Comparison of ENCODE assay signal across 21 mouse cellular contexts in the genomic region with DNA sequence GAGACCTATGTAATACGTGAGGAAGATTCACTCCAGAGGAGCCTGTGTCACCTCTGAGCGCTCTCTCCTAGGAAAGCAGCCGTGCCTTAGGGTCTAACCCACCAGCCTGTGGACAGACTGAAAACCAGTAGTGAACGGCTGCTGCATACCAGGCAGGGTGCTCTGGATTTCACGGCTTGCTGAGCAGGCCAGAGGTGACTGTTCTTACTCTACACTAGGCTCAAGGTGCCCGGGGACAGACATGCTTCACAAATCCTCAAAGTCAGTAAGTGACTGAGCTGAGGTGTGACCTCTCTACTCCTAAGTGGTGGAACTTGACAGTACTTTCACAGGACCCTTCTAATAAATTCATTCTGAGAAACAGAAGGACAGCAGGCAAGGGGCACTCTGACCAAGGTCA. TPM values are rescaled to one million over a fixed set of nuclear protein-coding genes. Genes with fewer than 3 reads are reported as not detected.
DNase-seq lines count a peak whose midpoint lies in the region; ATAC-seq and TF ChIP-seq lines count a peak whose summit lies in the region.
"Had no signal": no experiment of that assay in that cellular context is flagged by ENCODE, and none has a peak within 500 bp of the region (broad histone marks: within the 10 kb centered on the region; RNA-seq: fewer than 3 reads in every experiment).

No protein-coding gene starts in this region.

- no peaks in the 10 kb centered on the region for H3K27me3 ChIP-seq in kidney, embryonic 15.5 days
- H3K27me3 ChIP-seq in Patski: no peaks in the 10 kb centered on the region
- H3K27me3 ChIP-seq: forebrain, embryonic 13.5 days; hindbrain, embryonic 12.5 days had no signal

- H3K9me3 ChIP-seq in kidney, embryonic 15.5 days (replicated peaks): no peaks in the 10 kb centered on the region
- H3K9me3 ChIP-seq: forebrain, embryonic 10.5 days; forebrain, embryonic 13.5 days; hindbrain, embryonic 12.5 days had no signal

- H3K4me1 ChIP-seq in kidney, embryonic 15.5 days: peaks cover 10% of the 10 kb centered on the region; the same call in 1 of the 2 replicates
- H3K4me1 ChIP-seq: forebrain, embryonic 13.5 days; hindbrain, embryonic 12.5 days had no signal

- H3K4me3 ChIP-seq in kidney, embryonic 15.5 days (replicated peaks): no peak overlapping the region
- H3K4me3 ChIP-seq: forebrain, embryonic 10.5 days; forebrain, embryonic 13.5 days; hindbrain, embryonic 12.5 days had no signal

- H3K27ac ChIP-seq in kidney, embryonic 15.5 days: no peak overlapping the region
- H3K27ac ChIP-seq: forebrain, embryonic 10.5 days; forebrain, embryonic 13.5 days; hindbrain, embryonic 12.5 days had no signal

- in situ Hi-C loops in Patski (cut with MboI; ENCODE audit: low pct_unique_long_range_greater_than_20kb): no loop called here

- H3K36me3 ChIP-seq in kidney, embryonic 15.5 days: no peaks in the 10 kb centered on the region
- H3K36me3 ChIP-seq: forebrain, embryonic 10.5 days; hindbrain, embryonic 12.5 days had no signal

- no peak for ATAC-seq in kidney, embryonic 15.5 days (replicated peaks; ENCODE audit: low FRiP score)
- ATAC-seq in Patski: peak; percentile 28
- no peak for ATAC-seq in monocyte, adult 5-6 weeks (replicated peaks; ENCODE audit: insufficient number of reproducible peaks, low FRiP score, low TSS enrichment, poor library complexity, severe bottlenecking)
- ATAC-seq: forebrain, embryonic 13.5 days; forebrain, embryonic 16.5 days had no signal

- TF ChIP-seq CTCF in Patski (IDR thresholded peaks at IDR 0.05): no peak

- CTCF ChIA-PET in Patski (lab: Charles Lee): no interaction called here

- H3K4me2 ChIP-seq in kidney, embryonic 15.5 days: no peak overlapping the region
- H3K4me2 ChIP-seq: forebrain, embryonic 13.5 days; heart, embryonic 11.5 days; hindbrain, embryonic 12.5 days had no signal

- 51% methylated on average over 6 of the region's 6 CpGs for WGBS in kidney, embryonic 15.5 days

- DNase-seq in kidney, adult 11 months: peak; percentile 49
- DNase-seq in Patski (ENCODE audit: low read depth, low spot score): no peak
- peak; percentile 20 for DNase-seq in kidney, postnatal 10 days
- peak; percentile 37 to 41 for DNase-seq in kidney, postnatal 36 days
- no peak for DNase-seq in retina, postnatal 1 day
- DNase-seq in spleen, postnatal 36 days (ENCODE audit: low spot score in 2 of 2): no peak
- DNase-seq: adrenal gland, postnatal 10 days; adrenal gland, postnatal 36 days; cerebellum, adult 18-20 months; cerebellum, adult 9-10 months; cerebellum, postnatal 14 days; gastrocnemius, postnatal 10 days; gastrocnemius, postnatal 36 days; heart, adult 11 months had no signal

- POLR2A ChIA-PET in Patski (lab: Charles Lee): interaction anchor here (0.6 to 1.1 kb wide), 2 partner anchors 17 to 121 kb away, joined by 3 to 4 read pairs; no protein-coding TSS in a partner anchor

- no peak overlapping the region for H3K9ac ChIP-seq in kidney, embryonic 15.5 days
- H3K9ac ChIP-seq: forebrain, embryonic 13.5 days; hindbrain, embryonic 12.5 days had no signal

RNA-seq across cellular contexts. Expression of gene Slc2a8, which starts 41.0 kb away (rescaled TPM):
- 28.9 and 30.6 TPM in 2 replicates for polyA plus RNA-seq in kidney, embryonic 15.5 days (2015; fragmentation: Nextera tagmentation; extraction: Ambion mirVana)
- polyA plus RNA-seq in Patski (2021): 21.5 TPM
- total RNA-seq in monocyte, adult 5-6 weeks (2017): 1.1 to 4.2 TPM (median 1.4 TPM) in 3 replicates

Comparison
In these comparisons a context has a peak if more than half of its experiments do, and no peak if none do; other contexts are left out.
1. DNase-seq: peak in kidney, adult 11 months (single experiment), kidney, postnatal 10 days (single experiment) and kidney, postnatal 36 days (2 of 2); none in Patski (single experiment), retina, postnatal 1 day (single experiment) and spleen, postnatal 36 days (0 of 2).